Mouse (Mus musculus): Measurements from ENCODE around the gene Gm21304. TPM values are rescaled to one million over a fixed set of nuclear protein-coding genes. Genes with fewer than 3 reads are reported as not detected.
"Not testable (repeated sequence)": the region's sequence is repeated elsewhere in the genome, so short reads cannot be mapped to it uniquely, and the experiment has no call there.

Gm21304 gene
- not detected for total RNA-seq (2021)

- intact Hi-C loops (cut with DNase I); DNase-seq (ENCODE audit: low spot score in 2 of 2): not testable (repeated sequence)
These were observed at the start of gene Gm21304 for GRCm38 (mm10) chr10:104168215-104168614. Gene Gm21304 (plus strand): TSS chr10:104168515.

- DNase-seq (ENCODE audit: low spot score in 2 of 2); intact Hi-C loops (cut with DNase I): not testable (repeated sequence)
These were observed 25.6 kb upstream of the Gm21304 start, which contains the start of gene Gm21293 for GRCm38 (mm10) chr10:104142687-104143086. Gene Gm21293 (plus strand): TSS chr10:104142987.

- intact Hi-C loops (cut with DNase I); DNase-seq (ENCODE audit: low spot score in 2 of 2): not testable (repeated sequence)
These were observed 17.1 kb upstream of the Gm21304 start, which contains the start of gene Gm6763 for GRCm38 (mm10) chr10:104151197-104151596. Gene Gm6763 (plus strand): TSS chr10:104151497.

- DNase-seq (ENCODE audit: low spot score in 2 of 2); intact Hi-C loops (cut with DNase I): not testable (repeated sequence)
These were observed 8.6 kb upstream of the Gm21304 start, which contains the start of gene Gm8764 for GRCm38 (mm10) chr10:104159706-104160105. Gene Gm8764 (plus strand): TSS chr10:104160006.

- DNase-seq (ENCODE audit: low spot score in 2 of 2); intact Hi-C loops (cut with DNase I): not testable (repeated sequence)
These were observed 8.4 kb downstream of the Gm21304 start, which contains the start of gene Gm21312 for GRCm38 (mm10) chr10:104176724-104177123. Gene Gm21312 (plus strand): TSS chr10:104177024.

- DNase-seq (ENCODE audit: low spot score in 2 of 2); intact Hi-C loops (cut with DNase I): not testable (repeated sequence)
These were observed 16.9 kb downstream of the Gm21304 start, which contains the start of gene Gm20765 for GRCm38 (mm10) chr10:104185233-104185632. Gene Gm20765 (plus strand): TSS chr10:104185533.

GRCm38 (mm10) chr10:104193742-104194141, 25.4 kb downstream of the Gm21304 start, which contains the start of gene Gm4340:
Gene Gm4340 (plus strand): TSS chr10:104194042.
- DNase-seq (ENCODE audit: low spot score in 2 of 2); intact Hi-C loops (cut with DNase I): not testable (repeated sequence)

- no peak for DNase-seq (ENCODE audit: low spot score in 2 of 2)
- intact Hi-C loops (cut with DNase I): no loop called here
These were observed 41.3 kb downstream of the Gm21304 start for GRCm38 (mm10) chr10:104209655-104210054.

- intact Hi-C loops (cut with DNase I): no loop called here
- DNase-seq (ENCODE audit: low spot score in 2 of 2): peak in 1 of 2 experiments; percentile 51
These were observed 42.1 kb downstream of the Gm21304 start for GRCm38 (mm10) chr10:104210268-104210990.

- intact Hi-C loops (cut with DNase I): no loop called here
- no peak for DNase-seq (ENCODE audit: low spot score in 2 of 2)
These were observed 46.2 kb downstream of the Gm21304 start for GRCm38 (mm10) chr10:104214527-104214926.

Other genes starting within 250 kb of the Gm21304 start
- not detected for gene Gm21293, start 25.5 kb upstream of the Gm21304 start, total RNA-seq (2021)
- not detected for gene Gm6763, start 17.0 kb upstream of the Gm21304 start, total RNA-seq (2021)
- not detected for gene Gm8764, start 8.5 kb upstream of the Gm21304 start, total RNA-seq (2021)
- gene Gm21312, start 8.5 kb downstream of the Gm21304 start, total RNA-seq (2021): not detected
- gene Gm20765, start 17.0 kb downstream of the Gm21304 start, total RNA-seq (2021): not detected
- gene Gm4340, start 25.5 kb downstream of the Gm21304 start, total RNA-seq (2021): not detected